Mouse (Mus musculus): ENCODE data around the gene Ppme1. TPM values are rescaled to one million over a fixed set of nuclear protein-coding genes. Genes with fewer than 3 reads are reported as not detected.

Gene Ppme1
- 31.5 and 45.6 TPM in 2 replicates for total RNA-seq (2012; rRNA removed)
- total RNA-seq (2014; rRNA removed), result 33.1 and 40.2 TPM in 2 replicates
- polyA plus RNA-seq (2012; ENCODE audit: insufficient read length, low read depth), result 35.9 and 50.8 TPM in 2 replicates

GRCm38 (mm10) chr7:100371495-100372451 is at the start of gene Ppme1, which contains the start of gene C2cd3:
Gene Ppme1, minus strand, starts transcription at chr7:100372307.
Gene C2cd3, plus strand, starts transcription at chr7:100372233.
- dilution Hi-C loops (cut with MboI; ENCODE audit: extremely low pct_ligation_motif_present, extremely low pct_unique_long_range_greater_than_20kb, low sequenced_read_pairs) (no loop called here), in situ Hi-C loops (cut with MboI; ENCODE audit: low pct_ligation_motif_present, low pct_unique_long_range_greater_than_20kb, low sequenced_read_pairs) (no loop called here)
- Histone ChIP-seq H3K9me3 (replicated peaks; ENCODE audit: low read length) (no peaks in the 10 kb centered on the region), H3K4me3 (replicated peaks in 1 of 3; ENCODE audit: low read depth in 2 of 3, low read length in 2 of 3, poor library complexity in 1 of 3) (peak within 1 kb of the TSS; percentile 73 to 96 (median 78)), H3K36me3 (replicated peaks in 1 of 2; ENCODE audit: control insufficient read depth in 1 of 2, insufficient read depth in 1 of 2, low read length in 1 of 2) (peaks cover 12 to 25% of the 10 kb centered on the region in 2 experiments), H3K27ac (ENCODE audit: insufficient read depth, low read depth) (peak within 1 kb of the TSS; percentile 53), H3K9ac (ENCODE audit: insufficient read depth, low read depth) (peak within 1 kb of the TSS; percentile 74), H3K27me3 (replicated peaks) (no peaks in the 10 kb centered on the region), H3K4me2 (ENCODE audit: insufficient read depth, low read depth, poor library complexity, severe bottlenecking) (peak within 1 kb of the TSS; percentile 93), H3K4me1 (ENCODE audit: control insufficient read depth in 1 of 2, insufficient read depth in 2 of 2) (peaks cover 0 to 33% of the 10 kb centered on the region in 2 experiments; a peak in 2 of 4 replicates), H3K79me2 (replicated peaks; ENCODE audit: control insufficient read depth, extremely low read depth, insufficient read depth, poor library complexity, severe bottlenecking) (peaks cover 28% of the 10 kb centered on the region)
- DNase-seq (ENCODE audit: extremely low read depth), result peak; percentile 100
- TF ChIP-seq TCF12 (IDR thresholded peaks at IDR 0.05; ENCODE audit: low read depth, low read length) (peak; percentile 76), IRF4 (IDR thresholded peaks at IDR 0.05; ENCODE audit: low read depth, low read length) (0 out of 2 replicates have a peak, but pooled peaks have one; percentile 30), NELFE (IDR thresholded peaks at IDR 0.05; ENCODE audit: low read depth, low read length) (peak; percentile 63; the same call in 1 of the 2 replicates), ZKSCAN1 (IDR thresholded peaks at IDR 0.05; ENCODE audit: borderline replicate concordance, low read depth, low read length) (no peak), SMC3 (IDR thresholded peaks at IDR 0.05; ENCODE audit: low read depth, low read length) (no peak), PAX5 (IDR thresholded peaks at IDR 0.05; ENCODE audit: low read length) (no peak), NRF1 (IDR thresholded peaks at IDR 0.05; ENCODE audit: low read depth, low read length) (peak; percentile 87), CHD1 (IDR thresholded peaks at IDR 0.05; ENCODE audit: low read depth, low read length) (no peak), MXI1 (IDR thresholded peaks at IDR 0.05; ENCODE audit: low read depth, low read length) (no peak; the same call in none of the 2 replicates), MYC (IDR thresholded peaks at IDR 0.05; ENCODE audit: low read depth, low read length) (no peak), MEF2A (IDR thresholded peaks at IDR 0.05; ENCODE audit: borderline replicate concordance, low read depth, low read length) (no peak), ELF1 (IDR thresholded peaks at IDR 0.05; ENCODE audit: low read depth, low read length) (peak; percentile 99), KAT2A (IDR thresholded peaks at IDR 0.05; ENCODE audit: insufficient replicate concordance, low read length) (peak; percentile 99), JUND (conservative IDR thresholded peaks at IDR 0.05; ENCODE audit: low read depth, low read length) (no peak), SIN3A (IDR thresholded peaks at IDR 0.05; ENCODE audit: low read length) (peak; percentile 49), EP300 (IDR thresholded peaks at IDR 0.05; ENCODE audit: low read length) (no peak), CTCF (conservative IDR thresholded peaks at IDR 0.05 in 1 of 2, IDR thresholded peaks at IDR 0.05 in 1 of 2; ENCODE audit: low read depth in 2 of 2, low read length in 2 of 2) (peak in 1 of 2 experiments; percentile 44; a peak in 2 of 4 replicates), CHD2 (IDR thresholded peaks at IDR 0.05; ENCODE audit: low read length) (no peak), POLR2AphosphoS2 (IDR thresholded peaks at IDR 0.05; ENCODE audit: low read depth, low read length) (no peak), MAZ (IDR thresholded peaks at IDR 0.05; ENCODE audit: low read depth, low read length) (no peak), TBP (conservative IDR thresholded peaks at IDR 0.05; ENCODE audit: low read depth, low read length) (peak; percentile 61), UBTF (IDR thresholded peaks at IDR 0.05; ENCODE audit: low read depth, low read length) (no peak), E2F4 (IDR thresholded peaks at IDR 0.05; ENCODE audit: insufficient replicate concordance, low read depth, low read length) (peak; percentile 92; the same call in 1 of the 2 replicates), JUN (IDR thresholded peaks at IDR 0.05; ENCODE audit: insufficient read depth, low read depth, low read length) (no peak), USF1 (IDR thresholded peaks at IDR 0.05; ENCODE audit: low read depth, low read length) (no peak), ETS1 (conservative IDR thresholded peaks at IDR 0.05; ENCODE audit: low read depth, low read length) (no peak), BHLHE40 (IDR thresholded peaks at IDR 0.05; ENCODE audit: low read depth, low read length) (no peak), MAX (IDR thresholded peaks at IDR 0.05; ENCODE audit: low read length) (no peak), ZMIZ1 (IDR thresholded peaks at IDR 0.05; ENCODE audit: low read depth, low read length) (peak; percentile 25; the same call in 1 of the 2 replicates), RCOR1 (conservative IDR thresholded peaks at IDR 0.05; ENCODE audit: low read depth, low read length) (no peak), GABPA (IDR thresholded peaks at IDR 0.05; ENCODE audit: insufficient replicate concordance, low read depth, low read length) (peak; percentile 81; the same call in 1 of the 2 replicates), ZC3H11A (IDR thresholded peaks at IDR 0.05; ENCODE audit: low read depth, low read length) (no peak), USF2 (conservative IDR thresholded peaks at IDR 0.05; ENCODE audit: low read depth, low read length) (no peak), HCFC1 (IDR thresholded peaks at IDR 0.05; ENCODE audit: low read depth, low read length) (peak; percentile 97), RAD21 (IDR thresholded peaks at IDR 0.05; ENCODE audit: low read depth, low read length) (no peak), MAFK (IDR thresholded peaks at IDR 0.05; ENCODE audit: insufficient replicate concordance, low read length) (no peak), ZNF384 (IDR thresholded peaks at IDR 0.05; ENCODE audit: low read depth, low read length) (no peak)

Data from CH12.LX (cell line).